Mouse (Mus musculus): ENCODE results near the gene Fkbpl.
A peak's percentile ranks its signal among the peaks of the same experiment; 100 is the strongest.

GRCm38 (mm10) chr17:34627093-34627942 is 17.2 kb upstream of the Fkbpl start:
- TF ChIP-seq POLR2A (IDR thresholded peaks at IDR 0.05; ENCODE audit: borderline replicate concordance, extremely low read depth, low read depth, low read length) (peak; percentile 80; the same call in 1 of the 2 replicates), CTCF (IDR thresholded peaks at IDR 0.05; ENCODE audit: insufficient read depth, low read length) (no peak)
